Mouse (Mus musculus) yolk sac, embryonic 10.5 days (tissue): ENCODE results near the gene Hoxb1.

Experiments used
- DNase-seq: peaks from one replicate; pipeline ENCODE4 v3.0.0-alpha.2; 2017; ENCODE audit warnings: low spot score

Gene Hoxb1

DNA sequence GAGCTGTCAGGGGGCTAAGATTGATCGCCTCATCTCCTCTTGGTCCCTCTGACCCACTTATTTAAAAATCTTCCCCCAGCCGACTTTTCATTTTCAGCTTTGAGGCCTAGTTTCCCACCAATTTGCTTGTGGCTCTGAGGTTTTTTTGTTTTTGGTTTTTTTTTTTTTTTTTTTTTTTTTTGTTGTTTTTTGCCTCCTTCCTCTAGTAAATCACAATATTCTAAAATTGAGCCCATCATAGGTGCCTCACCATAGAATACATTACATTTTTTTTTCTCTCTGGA lies 15.3 kb upstream of the Hoxb1 start, which contains the start of gene Hoxb2:
Gene Hoxb2, plus strand, starts transcription at position 185 of the 284 bp plus-strand sequence.
- DNase-seq, result no peak

DNA sequence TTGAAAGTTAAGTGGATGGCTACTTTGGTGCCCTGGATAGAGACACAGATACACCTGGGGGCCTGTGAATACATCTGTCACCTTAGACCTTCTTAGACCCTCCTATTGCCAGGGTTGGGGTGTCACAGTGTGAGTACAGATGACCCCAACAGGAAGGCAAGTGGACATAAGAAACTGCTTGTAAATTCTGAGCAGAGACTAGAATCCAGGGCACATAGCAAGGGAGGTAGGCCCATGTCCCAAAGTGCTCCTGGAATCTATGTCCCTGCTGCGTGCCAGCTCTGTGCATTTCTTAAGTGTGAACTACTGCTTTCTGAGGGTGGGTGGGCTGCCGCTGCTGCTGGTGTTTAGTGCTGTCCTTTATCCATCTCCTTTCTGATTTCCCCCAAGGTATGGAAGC lies 14.8 kb upstream of the Hoxb1 start:
- no peak for DNase-seq

GRCm38 (mm10) chr11:96351312-96351711 lies 14.2 kb upstream of the Hoxb1 start:
- DNase-seq, result peak; percentile 9

DNA sequence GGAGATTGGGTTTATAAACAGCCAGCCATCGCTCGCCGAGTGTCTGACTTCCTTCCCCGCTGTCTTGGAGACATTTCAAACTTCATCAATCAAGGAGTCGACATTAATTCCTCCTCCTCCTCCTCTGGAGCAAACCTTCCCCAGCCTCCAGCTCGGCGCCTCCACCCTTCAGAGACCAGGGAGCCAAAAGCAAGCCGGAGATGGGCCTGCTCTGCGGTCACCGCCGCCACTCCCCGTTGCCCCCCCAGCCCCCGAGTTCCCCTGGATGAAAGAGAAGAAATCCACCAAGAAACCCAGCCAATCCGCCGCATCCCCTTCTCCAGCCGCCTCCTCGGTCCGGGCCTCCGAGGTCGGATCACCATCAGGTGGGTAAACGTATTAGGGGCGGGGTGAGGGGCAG lies 13.7 kb upstream of the Hoxb1 start:
- peak; percentile 50 for DNase-seq

DNA sequence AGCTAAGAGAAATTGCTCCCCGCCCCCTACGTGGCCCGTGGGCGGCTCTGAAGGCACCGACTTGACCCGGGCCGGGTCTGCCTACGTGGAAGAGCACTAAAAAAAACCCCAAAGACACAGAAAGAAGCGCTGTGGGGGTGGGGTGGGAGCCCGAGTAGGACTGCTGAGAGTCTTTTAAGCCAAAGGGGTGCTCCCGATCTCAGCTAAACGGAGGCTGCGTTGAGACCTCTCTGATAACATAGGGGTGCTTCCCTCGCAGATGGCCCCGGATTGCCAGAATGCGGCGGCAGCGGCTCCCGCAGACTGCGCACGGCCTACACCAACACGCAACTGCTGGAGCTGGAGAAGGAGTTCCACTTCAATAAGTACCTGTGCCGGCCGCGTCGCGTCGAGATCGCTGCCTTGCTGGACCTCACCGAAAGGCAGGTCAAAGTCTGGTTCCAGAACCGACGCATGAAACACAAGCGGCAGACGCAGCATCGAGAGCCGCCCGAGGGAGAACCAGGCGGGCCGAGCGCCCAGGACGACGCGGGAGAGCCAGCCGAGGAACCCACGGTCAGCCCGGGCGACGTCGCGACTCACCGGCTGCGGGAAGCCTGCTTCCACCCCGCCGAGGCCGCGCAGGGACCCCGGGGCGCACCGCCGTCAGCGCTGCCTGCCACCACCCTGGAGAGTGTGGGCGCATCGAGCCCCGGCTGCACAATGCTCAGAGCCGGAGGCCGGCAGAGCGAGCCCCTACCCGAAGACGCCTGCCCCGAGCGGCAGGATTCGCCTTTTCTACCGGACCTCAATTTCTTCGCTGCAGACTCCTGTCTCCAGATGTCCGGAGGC lies 12.6 kb upstream of the Hoxb1 start:
- DNase-seq, result peak; percentile 61

DNA sequence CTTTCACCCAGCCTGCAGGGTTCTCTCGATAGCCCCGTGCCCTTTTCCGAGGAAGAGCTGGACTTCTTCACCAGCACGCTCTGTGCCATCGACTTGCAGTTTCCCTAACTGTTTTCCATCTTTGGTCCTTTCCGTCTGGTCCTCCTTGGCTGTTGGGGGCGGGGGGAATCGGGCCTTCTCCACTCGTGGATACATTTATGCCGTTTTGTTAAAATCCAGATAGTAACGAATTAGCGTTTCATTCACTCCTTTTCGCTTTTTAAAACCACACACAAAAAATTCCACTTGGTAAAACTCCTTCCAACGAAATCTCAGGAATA lies 12.1 kb upstream of the Hoxb1 start:
- DNase-seq, result no peak

GRCm38 (mm10) chr11:96353939-96354338 lies 11.6 kb upstream of the Hoxb1 start:
- DNase-seq, result peak; percentile 37

- peak; percentile 68 for DNase-seq
These were observed 11.2 kb upstream of the Hoxb1 start for GRCm38 (mm10) chr11:96354376-96354775.

GRCm38 (mm10) chr11:96354801-96355311 lies 10.7 kb upstream of the Hoxb1 start:
- no peak for DNase-seq

- peak; percentile 63 for DNase-seq
These were observed 1.7 kb upstream of the Hoxb1 start for GRCm38 (mm10) chr11:96363807-96364206.

- DNase-seq, result no peak
These were observed 815 bp downstream of the Hoxb1 start for GRCm38 (mm10) chr11:96366092-96367041.

DNA sequence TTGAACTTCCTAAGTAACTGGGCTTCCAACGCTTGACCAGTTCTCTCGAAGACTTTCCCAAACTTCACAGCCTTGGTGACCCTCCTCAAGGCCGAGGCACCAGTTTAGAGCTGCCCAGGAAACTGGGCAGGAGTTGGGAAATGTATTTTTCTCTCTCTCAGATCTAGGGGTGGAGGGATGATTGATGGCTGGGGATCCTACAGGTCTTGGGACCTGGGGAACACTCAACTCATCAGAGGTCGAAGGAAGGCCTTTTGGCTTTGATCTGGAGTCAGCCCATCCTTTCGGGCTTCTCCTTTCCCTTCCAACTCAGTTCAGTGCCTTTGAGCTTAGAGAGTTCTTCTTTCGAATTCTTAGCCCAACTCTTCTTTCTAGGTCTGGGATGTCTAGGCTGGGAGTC lies 1.6 kb downstream of the Hoxb1 start:
- DNase-seq, result no peak

GRCm38 (mm10) chr11:96368686-96369085 lies 3.1 kb downstream of the Hoxb1 start:
- no peak for DNase-seq

- DNase-seq, result no peak
These were observed 3.6 kb downstream of the Hoxb1 start for GRCm38 (mm10) chr11:96369140-96369539.

DNA sequence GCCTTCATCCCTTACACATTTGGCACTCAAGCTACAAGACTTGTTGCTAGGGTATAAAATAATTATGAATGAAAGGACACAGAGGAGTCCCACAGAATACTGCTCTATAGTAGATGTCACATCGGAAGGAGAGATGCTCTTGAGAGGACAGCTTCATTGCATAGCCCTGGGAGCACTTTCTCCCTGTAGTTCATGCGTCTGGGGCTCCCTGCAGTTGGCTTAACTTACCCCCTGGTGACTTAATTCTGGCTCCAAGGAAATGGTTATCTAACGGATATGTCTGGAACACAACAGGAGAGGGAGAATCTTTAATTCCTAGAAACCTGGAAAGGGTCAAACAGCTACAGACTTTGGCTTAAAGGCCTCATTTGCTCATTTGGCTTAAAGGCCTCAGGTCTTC lies 6.2 kb downstream of the Hoxb1 start:
- no peak for DNase-seq

DNA sequence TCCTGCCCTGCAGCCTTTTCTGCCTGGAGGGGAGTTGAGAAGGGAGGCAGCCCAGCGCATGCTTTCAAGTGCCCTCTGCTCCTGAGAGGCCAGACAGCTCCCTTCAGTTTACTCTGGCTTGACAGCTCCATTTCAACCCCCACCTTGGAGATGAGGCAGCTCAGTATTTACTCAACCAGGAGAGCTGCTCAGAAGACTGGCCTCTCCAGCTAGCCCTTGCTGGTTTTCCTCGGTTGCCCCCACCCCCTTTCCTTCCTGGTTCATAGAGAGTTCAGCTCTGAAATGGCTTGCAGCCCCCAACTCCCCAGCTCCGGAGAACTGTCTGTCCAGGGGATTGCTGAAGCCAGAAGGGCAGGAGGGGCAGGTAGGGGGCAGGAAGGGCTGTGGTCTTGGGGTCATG lies 7.0 kb downstream of the Hoxb1 start:
- peak; percentile 80 for DNase-seq

- DNase-seq, result no peak
These were observed 9.3 kb downstream of the Hoxb1 start for GRCm38 (mm10) chr11:96374810-96375209.

DNA sequence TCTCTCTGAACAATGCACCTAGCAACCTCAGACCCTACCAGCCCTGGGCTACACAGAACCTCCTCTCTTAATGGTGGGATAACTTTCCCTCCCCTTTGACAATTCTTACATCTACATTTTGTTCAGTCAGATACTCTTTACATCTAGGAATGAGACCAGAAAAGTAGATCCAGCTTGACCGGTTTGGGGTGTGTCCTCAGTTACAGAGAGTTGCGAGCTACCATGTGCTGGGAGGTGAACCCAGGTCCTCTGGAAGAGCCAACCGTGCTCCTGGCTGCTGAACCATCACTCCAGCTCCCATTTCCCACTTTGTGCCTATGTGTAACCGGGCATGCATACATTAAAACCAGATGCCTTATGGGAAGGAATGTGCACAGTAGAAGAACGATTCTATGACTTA lies 17.8 kb downstream of the Hoxb1 start:
- DNase-seq, result no peak

DNA sequence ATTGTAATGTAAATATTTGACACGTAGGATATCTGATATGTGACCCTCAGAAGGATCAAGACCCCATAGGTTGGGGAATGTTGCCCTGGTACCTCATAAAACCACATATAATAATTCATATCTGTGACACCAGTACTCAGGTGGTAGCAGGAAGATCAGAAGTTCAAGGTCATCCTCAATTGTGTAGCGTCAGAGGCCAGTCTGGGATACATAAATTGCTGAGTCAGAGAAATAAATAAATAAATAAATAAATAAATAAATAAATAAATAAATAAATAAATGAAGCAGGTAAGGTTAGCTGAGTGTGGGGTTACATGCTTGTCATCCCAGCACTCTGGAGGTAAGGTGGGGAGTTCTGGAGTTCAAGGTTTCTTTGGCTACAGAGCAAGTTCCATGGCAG lies 22.1 kb downstream of the Hoxb1 start:
- DNase-seq, result no peak

- peak; percentile 84 for DNase-seq
These were observed 31.4 kb downstream of the Hoxb1 start for GRCm38 (mm10) chr11:96396772-96397626.

DNA sequence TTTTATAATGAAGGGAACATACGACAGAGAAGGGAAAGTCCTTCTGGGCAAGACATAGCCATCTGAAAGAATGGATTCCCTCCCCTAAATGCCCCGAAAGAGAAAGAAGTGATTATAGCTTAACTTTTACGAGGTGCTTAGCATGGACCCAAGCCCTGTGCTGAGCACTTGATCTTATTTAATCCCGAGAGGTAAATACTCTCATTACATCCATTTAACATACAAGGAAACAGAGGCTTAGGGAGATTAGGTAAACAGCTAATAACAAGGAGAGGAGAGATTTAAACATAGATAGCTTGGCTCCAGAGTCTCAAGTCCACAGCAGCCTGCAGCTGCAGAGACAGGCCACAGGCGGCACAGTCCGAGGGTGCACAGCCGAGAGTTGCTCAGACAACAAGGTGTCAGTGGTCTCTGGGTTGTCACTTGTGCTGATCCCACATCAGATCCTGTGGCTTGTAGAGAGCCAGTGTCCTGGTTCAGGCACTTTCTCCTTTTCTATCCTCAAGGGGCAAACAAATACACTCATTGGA lies 32.3 kb downstream of the Hoxb1 start:
- peak; percentile 53 for DNase-seq

- DNase-seq, result peak; percentile 56
These were observed 34.4 kb downstream of the Hoxb1 start for GRCm38 (mm10) chr11:96399923-96400322.
